Mouse (Mus musculus): ENCODE measurements around the gene Mup2. TPM values are rescaled to one million over a fixed set of nuclear protein-coding genes. Genes with fewer than 3 reads are reported as not detected.
"Not testable (repeated sequence)": the region's sequence is repeated elsewhere in the genome, so short reads cannot be mapped to it uniquely, and the experiment has no call there.

The Mup2 gene
- not detected in 2 replicates for polyA plus RNA-seq (2012; rRNA removed)

DNA sequence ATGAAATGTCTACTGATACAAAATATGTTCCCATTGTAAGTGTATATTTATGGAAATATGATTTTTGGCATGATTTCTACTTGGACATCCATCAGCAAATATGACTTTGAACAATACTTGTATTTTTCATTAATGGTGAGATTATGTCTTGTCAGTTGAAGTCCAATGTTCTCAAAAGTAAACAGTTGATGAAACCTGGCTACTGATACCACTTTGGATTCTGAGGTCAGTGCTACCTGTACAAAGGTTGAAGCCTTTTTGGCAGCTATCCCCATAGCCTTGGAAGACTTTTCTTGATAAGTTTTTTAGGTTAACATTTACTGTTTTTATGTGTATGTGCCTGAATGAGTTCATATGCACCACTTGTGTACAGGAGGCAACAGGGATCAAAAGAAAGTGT lies at the start of gene Mup2:
Mup2 (minus strand) TSS at position 101 of the 400 bp plus-strand sequence.
- DNase-seq; H3K4me3 ChIP-seq (replicated peaks; ENCODE audit: extremely low read depth, low read depth, low read length); H3K4me1 ChIP-seq (ENCODE audit: control insufficient read depth, insufficient read depth, low read length): not testable (repeated sequence)

Other genes starting within 250 kb of the Mup2 start
- 2.5 TPM in 1 of 2 replicates, not detected in the other for gene Slc46a2, start 239.2 kb downstream of the Mup2 start, polyA plus RNA-seq (2012; rRNA removed)
- gene Mup4, start 193.6 kb downstream of the Mup2 start, polyA plus RNA-seq (2012; rRNA removed): not detected in 2 replicates
- gene Mup6, start 190.0 kb downstream of the Mup2 start, polyA plus RNA-seq (2012; rRNA removed): not detected in 2 replicates
- 0.31 TPM in 1 of 2 replicates, not detected in the other for gene Mup7, start 83.8 kb downstream of the Mup2 start, polyA plus RNA-seq (2012; rRNA removed)
- not detected in 2 replicates for gene Mup8, start 68.3 kb upstream of the Mup2 start, polyA plus RNA-seq (2012; rRNA removed)